Mouse (Mus musculus): ENCODE measurements around the gene Ggct.

The Ggct gene

GRCm38 (mm10) chr6:54992734-54993260, at the start of gene Ggct:
Gene Ggct, minus strand, starts transcription at chr6:54992950.
- peak; percentile 93 for DNase-seq (ENCODE audit: extremely low read depth, insufficient read length, low spot score)

GRCm38 (mm10) chr6:55040031-55040430, 47.3 kb upstream of the Ggct start:
- no peak for DNase-seq (ENCODE audit: extremely low read depth, insufficient read length, low spot score)

- DNase-seq (ENCODE audit: extremely low read depth, insufficient read length, low spot score) = no peak
These were observed 46.7 kb upstream of the Ggct start for GRCm38 (mm10) chr6:55039446-55039783.

- peak; percentile 19 for DNase-seq (ENCODE audit: extremely low read depth, insufficient read length, low spot score)
These were observed 46.1 kb upstream of the Ggct start for GRCm38 (mm10) chr6:55038671-55039445.

- DNase-seq (ENCODE audit: extremely low read depth, insufficient read length, low spot score) = peak; percentile 89
These were observed 45.3 kb upstream of the Ggct start, which contains the start of gene Gars for GRCm38 (mm10) chr6:55037799-55038670. Gene Gars, plus strand, starts transcription at chr6:55038007.

- no peak for DNase-seq (ENCODE audit: extremely low read depth, insufficient read length, low spot score)
These were observed 44.0 kb upstream of the Ggct start for GRCm38 (mm10) chr6:55036731-55037130.

GRCm38 (mm10) chr6:55027642-55028041, 34.9 kb upstream of the Ggct start:
- no peak for DNase-seq (ENCODE audit: extremely low read depth, insufficient read length, low spot score)

GRCm38 (mm10) chr6:55021806-55022205, 29.1 kb upstream of the Ggct start:
- DNase-seq (ENCODE audit: extremely low read depth, insufficient read length, low spot score) = no peak

- no peak for DNase-seq (ENCODE audit: extremely low read depth, insufficient read length, low spot score)
These were observed 25.7 kb upstream of the Ggct start for GRCm38 (mm10) chr6:55018417-55018816.

GRCm38 (mm10) chr6:55016710-55017583, 24.2 kb upstream of the Ggct start:
- DNase-seq (ENCODE audit: extremely low read depth, insufficient read length, low spot score) = peak; percentile 27

GRCm38 (mm10) chr6:55016236-55016635, 23.5 kb upstream of the Ggct start:
- DNase-seq (ENCODE audit: extremely low read depth, insufficient read length, low spot score) = no peak

- no peak for DNase-seq (ENCODE audit: extremely low read depth, insufficient read length, low spot score)
These were observed 21.4 kb upstream of the Ggct start for GRCm38 (mm10) chr6:55014184-55014583.

- no peak for DNase-seq (ENCODE audit: extremely low read depth, insufficient read length, low spot score)
These were observed 19.8 kb upstream of the Ggct start for GRCm38 (mm10) chr6:55012516-55012915.

- no peak for DNase-seq (ENCODE audit: extremely low read depth, insufficient read length, low spot score)
These were observed 17.8 kb upstream of the Ggct start for GRCm38 (mm10) chr6:55010330-55011091.

- no peak for DNase-seq (ENCODE audit: extremely low read depth, insufficient read length, low spot score)
These were observed 16.9 kb upstream of the Ggct start for GRCm38 (mm10) chr6:55009391-55010230.

- no peak for DNase-seq (ENCODE audit: extremely low read depth, insufficient read length, low spot score)
These were observed 15.7 kb upstream of the Ggct start for GRCm38 (mm10) chr6:55008401-55008800.

- no peak for DNase-seq (ENCODE audit: extremely low read depth, insufficient read length, low spot score)
These were observed 10.8 kb upstream of the Ggct start for GRCm38 (mm10) chr6:55003559-55003958.

- no peak for DNase-seq (ENCODE audit: extremely low read depth, insufficient read length, low spot score)
These were observed 9.7 kb upstream of the Ggct start for GRCm38 (mm10) chr6:55002438-55002837.

- DNase-seq (ENCODE audit: extremely low read depth, insufficient read length, low spot score) = no peak
These were observed 8.6 kb upstream of the Ggct start for GRCm38 (mm10) chr6:55001320-55001719.
